Mouse (Mus musculus): ENCODE measurements at regions not wholly inside any gene's neighbourhood (a gene's known extent, or its start where the extent isn't known, plus 50 kb on each side); places are given as distances from the start of the nearest gene placed in this dataset.

DNA sequence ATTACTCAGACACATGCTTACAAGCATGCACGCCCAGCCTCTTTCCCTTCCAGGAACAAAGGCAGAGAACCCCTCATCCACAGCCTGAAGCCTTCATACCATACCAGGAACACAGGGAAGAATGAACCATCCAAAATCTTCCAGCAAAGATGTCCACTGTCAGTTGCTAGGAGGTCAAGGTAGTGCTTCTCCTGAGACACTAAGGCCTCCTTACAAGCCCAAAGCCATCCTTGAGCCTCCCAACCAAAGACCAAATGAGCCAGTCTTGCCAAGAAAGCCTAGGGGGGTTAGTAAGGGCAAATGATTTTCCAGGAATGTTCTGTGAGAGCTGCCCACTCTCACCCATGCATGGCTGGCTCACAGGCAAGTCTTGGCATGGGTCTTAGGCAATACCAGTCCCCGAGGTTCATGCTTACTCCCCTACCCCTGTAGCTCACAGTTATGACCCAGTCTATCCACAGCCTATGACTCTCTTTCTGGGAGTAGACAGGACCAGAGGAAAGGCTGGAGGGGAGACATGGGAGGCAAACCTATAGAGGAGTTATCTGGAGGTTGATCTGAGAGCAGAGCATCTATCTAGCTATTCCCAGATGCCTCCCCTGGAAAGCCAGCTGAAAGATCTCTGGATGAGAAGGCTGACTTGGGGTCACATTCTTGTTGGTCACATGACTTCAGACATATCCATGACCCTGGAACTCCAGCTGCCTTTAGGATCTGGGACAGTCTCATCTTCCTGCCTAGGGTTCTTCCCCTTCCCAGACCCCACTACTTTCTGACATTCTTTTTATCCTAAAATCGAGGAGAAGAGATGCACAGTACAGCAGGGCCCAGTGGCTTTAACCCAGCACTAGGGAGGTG lies 112.4 kb downstream of the Zfp36l2 start:
- Histone ChIP-seq H3K4me3 (ENCODE audit: insufficient read depth, low read length) (no peak overlapping the region), H3K4me1 (ENCODE audit: control insufficient read depth, insufficient read depth, low read length) (peaks cover 24% of the 10 kb centered on the region), H3K27ac (ENCODE audit: insufficient read depth, low read length) (peak overlapping the region; percentile 99)
- no peak for TF ChIP-seq POLR2A (IDR thresholded peaks at IDR 0.05; ENCODE audit: low read depth, low read length)
- TF ChIP-seq CTCF (IDR thresholded peaks at IDR 0.05; ENCODE audit: borderline replicate concordance, insufficient read depth, low read length): no peak

DNA sequence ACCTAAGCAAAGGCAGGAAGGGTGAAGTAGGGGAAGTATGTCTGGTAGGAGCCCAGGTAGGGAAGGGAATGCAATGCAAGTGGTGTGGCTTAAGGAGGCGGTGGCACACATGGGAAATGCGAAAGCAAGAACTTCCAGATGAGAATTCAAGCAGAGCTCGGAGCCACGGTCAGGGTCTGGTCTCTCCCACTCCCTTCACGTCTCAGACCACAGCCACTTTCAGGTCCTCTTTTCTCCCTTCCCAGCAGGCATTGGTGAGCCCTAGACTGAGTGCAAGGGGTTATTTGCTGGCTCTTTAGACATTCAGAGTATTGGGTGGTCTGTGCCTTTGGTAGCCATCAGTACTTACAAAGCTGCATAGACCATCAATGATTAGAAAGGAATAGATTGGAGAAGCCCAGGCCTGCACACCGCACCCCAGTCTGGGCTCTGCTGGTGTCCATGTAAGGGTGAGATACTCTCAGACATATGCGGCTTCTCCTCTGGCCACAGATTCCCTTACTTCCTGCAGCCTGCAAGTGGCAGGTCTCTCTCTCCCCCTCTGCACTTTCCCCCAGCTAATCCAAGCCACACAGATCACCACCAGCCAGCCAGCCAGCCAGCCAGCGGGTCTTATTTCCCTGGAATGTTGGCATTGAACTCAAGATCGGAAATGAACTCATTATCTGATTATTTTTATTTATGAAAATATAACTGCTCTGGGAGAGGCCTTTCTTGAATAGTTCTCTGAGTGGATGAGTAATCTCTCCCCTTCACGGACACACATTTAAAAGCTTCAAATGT lies 113.6 kb downstream of the Zfp36l2 start:
- peak overlapping the region; percentile 99 for H3K27ac ChIP-seq (ENCODE audit: insufficient read depth, low read length)
- TF ChIP-seq CTCF (IDR thresholded peaks at IDR 0.05; ENCODE audit: borderline replicate concordance, insufficient read depth, low read length) (no peak), POLR2A (IDR thresholded peaks at IDR 0.05; ENCODE audit: low read depth, low read length) (peak; percentile 17; the same call in 1 of the 2 replicates)

GRCm38 (mm10) chr17:84072426-84073030 lies 115.2 kb downstream of the Zfp36l2 start:
- Histone ChIP-seq H3K4me3 (ENCODE audit: insufficient read depth, low read length) (no peak overlapping the region), H3K27ac (ENCODE audit: insufficient read depth, low read length) (peak overlapping the region; percentile 48; the same call in 1 of the 2 replicates), H3K4me1 (ENCODE audit: control insufficient read depth, insufficient read depth, low read length) (peaks cover 24% of the 10 kb centered on the region)
- TF ChIP-seq CTCF (IDR thresholded peaks at IDR 0.05; ENCODE audit: borderline replicate concordance, insufficient read depth, low read length) (no peak), POLR2A (IDR thresholded peaks at IDR 0.05; ENCODE audit: low read depth, low read length) (no peak)

More for the DNA sequence above, 113.6 kb downstream of the Zfp36l2 start:
- Histone ChIP-seq H3K4me3 (ENCODE audit: insufficient read depth, low read length) (no peak overlapping the region), H3K4me1 (ENCODE audit: control insufficient read depth, insufficient read depth, low read length) (peaks cover 24% of the 10 kb centered on the region)

DNA sequence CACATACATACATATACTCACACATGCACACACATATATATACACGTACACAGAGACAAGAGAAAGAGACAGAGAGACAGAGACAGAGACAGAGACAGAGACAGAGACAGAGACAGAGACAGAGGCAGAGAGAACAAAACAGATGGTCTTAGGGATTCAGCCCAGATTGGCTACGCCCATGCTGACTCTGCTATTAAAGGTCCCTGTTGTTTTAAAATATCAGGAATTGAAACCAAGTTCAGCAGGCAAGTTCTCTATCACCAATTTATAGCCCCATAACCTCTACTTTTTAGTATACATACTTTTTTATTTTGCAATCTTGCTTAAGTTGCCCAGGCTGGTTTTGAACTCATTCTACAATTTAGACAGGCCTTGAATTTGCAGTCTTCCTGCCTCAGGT lies 115.9 kb downstream of the Zfp36l2 start:
- Histone ChIP-seq H3K4me1 (ENCODE audit: control insufficient read depth, insufficient read depth, low read length) (peaks cover 24% of the 10 kb centered on the region), H3K4me3 (ENCODE audit: insufficient read depth, low read length) (no peak overlapping the region), H3K27ac (ENCODE audit: insufficient read depth, low read length) (peak overlapping the region; percentile 80; the same call in 1 of the 2 replicates)
- no peak for TF ChIP-seq CTCF (IDR thresholded peaks at IDR 0.05; ENCODE audit: borderline replicate concordance, insufficient read depth, low read length)
- TF ChIP-seq POLR2A (IDR thresholded peaks at IDR 0.05; ENCODE audit: low read depth, low read length): no peak

- H3K27ac ChIP-seq (ENCODE audit: insufficient read depth, low read length): peak overlapping the region; percentile 80
Measured at GRCm38 (mm10) chr17:84070596-84070995, 117.2 kb downstream of the Zfp36l2 start.

GRCm38 (mm10) chr17:84067102-84067501 lies 120.6 kb downstream of the Zfp36l2 start:
- Histone ChIP-seq H3K4me3 (ENCODE audit: insufficient read depth, low read length) (no peak overlapping the region), H3K4me1 (ENCODE audit: control insufficient read depth, insufficient read depth, low read length) (peaks cover 4% of the 10 kb centered on the region; the same call in 1 of the 2 replicates), H3K27ac (ENCODE audit: insufficient read depth, low read length) (no peak overlapping the region)
- no peak for TF ChIP-seq CTCF (IDR thresholded peaks at IDR 0.05; ENCODE audit: borderline replicate concordance, insufficient read depth, low read length)
- TF ChIP-seq POLR2A (IDR thresholded peaks at IDR 0.05; ENCODE audit: low read depth, low read length): no peak

More at GRCm38 (mm10) chr17:84070596-84070995, 117.2 kb downstream of the Zfp36l2 start:
- H3K4me3 ChIP-seq (ENCODE audit: insufficient read depth, low read length): no peak overlapping the region
- peaks cover 24% of the 10 kb centered on the region for H3K4me1 ChIP-seq (ENCODE audit: control insufficient read depth, insufficient read depth, low read length)
- TF ChIP-seq POLR2A (IDR thresholded peaks at IDR 0.05; ENCODE audit: low read depth, low read length) (0 out of 2 replicates have a peak, but pooled peaks have one; percentile 6), CTCF (IDR thresholded peaks at IDR 0.05; ENCODE audit: borderline replicate concordance, insufficient read depth, low read length) (no peak)

- no peaks in the 10 kb centered on the region for H3K4me1 ChIP-seq (ENCODE audit: control insufficient read depth, insufficient read depth, low read length)
- TF ChIP-seq CTCF (IDR thresholded peaks at IDR 0.05; ENCODE audit: borderline replicate concordance, insufficient read depth, low read length) (no peak), POLR2A (IDR thresholded peaks at IDR 0.05; ENCODE audit: low read depth, low read length) (no peak)
- H3K27ac ChIP-seq (ENCODE audit: insufficient read depth, low read length): no peak overlapping the region
- no peak overlapping the region for H3K4me3 ChIP-seq (ENCODE audit: insufficient read depth, low read length)
Measured at GRCm38 (mm10) chr17:84063791-84064190, 124.0 kb downstream of the Zfp36l2 start.

DNA sequence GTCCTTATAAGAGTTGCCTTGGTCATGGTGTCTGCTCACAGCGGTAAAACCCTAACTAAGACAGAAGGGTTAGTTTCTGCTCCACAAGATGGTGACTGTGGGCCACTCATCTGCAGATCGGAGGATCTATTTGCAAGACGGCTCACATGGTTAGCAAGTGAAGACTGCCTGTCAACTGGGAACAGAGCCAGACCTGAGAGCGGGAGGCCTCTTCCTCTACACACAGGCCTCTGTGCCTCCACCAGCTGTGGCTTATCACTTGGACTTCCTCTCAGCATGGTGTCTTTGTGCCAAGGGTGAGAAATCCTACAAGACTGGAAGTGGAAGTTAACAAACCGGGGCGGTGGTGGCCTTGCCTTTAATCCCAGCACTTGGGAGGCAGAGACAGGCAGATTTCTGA lies 126.1 kb downstream of the Zfp36l2 start:
- Histone ChIP-seq H3K4me3 (ENCODE audit: insufficient read depth, low read length) (no peak overlapping the region), H3K4me1 (ENCODE audit: control insufficient read depth, insufficient read depth, low read length) (no peaks in the 10 kb centered on the region), H3K27ac (ENCODE audit: insufficient read depth, low read length) (no peak overlapping the region)
- TF ChIP-seq CTCF (IDR thresholded peaks at IDR 0.05; ENCODE audit: borderline replicate concordance, insufficient read depth, low read length) (no peak), POLR2A (IDR thresholded peaks at IDR 0.05; ENCODE audit: low read depth, low read length) (no peak)

GRCm38 (mm10) chr17:84056469-84056868 lies 131.3 kb downstream of the Zfp36l2 start:
- TF ChIP-seq CTCF (IDR thresholded peaks at IDR 0.05; ENCODE audit: borderline replicate concordance, insufficient read depth, low read length) (no peak), POLR2A (IDR thresholded peaks at IDR 0.05; ENCODE audit: low read depth, low read length) (no peak)
- no peak overlapping the region for H3K27ac ChIP-seq (ENCODE audit: insufficient read depth, low read length)
- no peak overlapping the region for H3K4me3 ChIP-seq (ENCODE audit: insufficient read depth, low read length)
- no peaks in the 10 kb centered on the region for H3K4me1 ChIP-seq (ENCODE audit: control insufficient read depth, insufficient read depth, low read length)

Data from embryonic fibroblast, embryonic 13.5 days (primary cell).